Mouse (Mus musculus) megakaryocyte-erythroid progenitor cell, adult 5 weeks (primary cell): Measurements from ENCODE around the gene Art2b. TPM values are rescaled to one million over a fixed set of nuclear protein-coding genes. Genes with fewer than 3 reads are reported as not detected.

Experiments used
- polyA plus RNA-seq: library from polyadenylated mRNA; stranded (reverse); fragments of >175 nt; gene quantifications from 2 replicates; pipeline ENCODE4 v1.2.3, GENCODE M21; 2012

Gene Art2b
- polyA plus RNA-seq, result 0.04 TPM in 1 of 2 replicates, not detected in the other

DNA sequence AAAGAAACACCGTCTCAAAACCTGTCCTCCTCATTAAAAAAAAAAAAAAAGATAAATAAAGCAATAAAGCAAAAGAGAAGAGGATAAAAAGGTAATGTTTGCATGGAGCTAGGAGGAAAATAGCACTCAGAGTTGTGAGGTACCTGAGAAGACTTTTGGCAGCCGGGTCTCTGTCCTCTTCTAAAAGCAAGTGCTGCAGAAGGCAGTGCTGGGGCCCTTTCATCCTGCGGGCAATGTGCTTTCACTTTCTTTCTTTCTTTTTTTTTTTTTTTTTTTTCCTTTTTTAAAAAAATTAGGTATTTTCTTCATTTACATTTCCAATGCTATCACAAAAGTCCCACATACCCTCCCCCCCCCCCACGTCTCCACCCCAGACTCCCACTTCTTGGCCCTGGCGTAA is at the start of gene Art2b:
TSS of gene Art2b (minus strand) at position 193 of the 400 bp plus-strand sequence.

Other genes starting within 250 kb of the Art2b start
- gene Arap1, start 237.5 kb downstream of the Art2b start, polyA plus RNA-seq, result 118 and 138 TPM in 2 replicates
- 10.4 and 15.2 TPM in 2 replicates for gene Gm45837, start 174.7 kb downstream of the Art2b start, polyA plus RNA-seq
- 6.5 and 8.8 TPM in 2 replicates for gene Pde2a, start 163.9 kb downstream of the Art2b start, polyA plus RNA-seq
- 22.5 and 25.8 TPM in 2 replicates for gene Clpb, start 78.0 kb upstream of the Art2b start, polyA plus RNA-seq
- gene Phox2a, start 232.7 kb upstream of the Art2b start, polyA plus RNA-seq, result 0.07 and 0.09 TPM in 2 replicates